Mouse (Mus musculus): Measurements from ENCODE around the gene Ptgds. TPM values are rescaled to one million over a fixed set of nuclear protein-coding genes. Genes with fewer than 3 reads are reported as not detected.

The Ptgds gene
- polyA plus RNA-seq, 1 experiment from 2014 or later, result 192 TPM

DNA sequence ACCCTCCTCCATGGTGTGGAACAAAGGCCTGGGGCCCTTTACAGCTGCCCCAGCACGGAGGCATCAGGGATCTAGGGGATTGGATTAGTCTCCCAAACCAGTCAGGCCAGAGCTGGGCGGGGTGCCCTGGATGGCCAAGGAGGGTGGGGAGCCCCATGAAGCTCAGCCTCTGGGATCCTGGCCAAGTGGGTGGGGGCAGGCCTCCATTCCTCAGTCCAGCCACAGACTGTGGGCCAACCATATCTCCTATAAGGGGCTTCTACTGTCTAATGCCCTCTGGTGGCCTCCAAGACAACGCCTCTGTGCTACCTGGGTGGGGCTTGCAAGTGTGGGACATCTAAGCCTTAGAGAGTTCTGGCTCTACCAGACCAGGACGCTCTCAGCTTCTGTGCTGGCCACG lies 10.9 kb downstream of the Ptgds start:
- Histone ChIP-seq H3K9ac (ENCODE audit: low read length) (no peak overlapping the region), H3K36me3 (ENCODE audit: control insufficient read depth, insufficient read depth) (no peaks in the 10 kb centered on the region; the same call in 1 of the 2 replicates), H3K4me3 (ENCODE audit: low read length) (no peak overlapping the region), H3K27ac (ENCODE audit: low read length) (no peak overlapping the region), H3K27me3 (ENCODE audit: control insufficient read depth, insufficient read depth, low read length) (no peaks in the 10 kb centered on the region), H3K9me3 (replicated peaks; ENCODE audit: control insufficient read depth, low read length) (no peaks in the 10 kb centered on the region), H3K4me2 (ENCODE audit: low read depth, low read length) (no peak overlapping the region), H3K4me1 (ENCODE audit: control insufficient read depth, insufficient read depth, low read length) (peaks cover 26% of the 10 kb centered on the region)
- no peak for ATAC-seq (replicated peaks; ENCODE audit: extremely low read depth, insufficient read depth, low FRiP score)
- 69% methylated on average over 5 of the region's 5 CpGs for WGBS

DNA sequence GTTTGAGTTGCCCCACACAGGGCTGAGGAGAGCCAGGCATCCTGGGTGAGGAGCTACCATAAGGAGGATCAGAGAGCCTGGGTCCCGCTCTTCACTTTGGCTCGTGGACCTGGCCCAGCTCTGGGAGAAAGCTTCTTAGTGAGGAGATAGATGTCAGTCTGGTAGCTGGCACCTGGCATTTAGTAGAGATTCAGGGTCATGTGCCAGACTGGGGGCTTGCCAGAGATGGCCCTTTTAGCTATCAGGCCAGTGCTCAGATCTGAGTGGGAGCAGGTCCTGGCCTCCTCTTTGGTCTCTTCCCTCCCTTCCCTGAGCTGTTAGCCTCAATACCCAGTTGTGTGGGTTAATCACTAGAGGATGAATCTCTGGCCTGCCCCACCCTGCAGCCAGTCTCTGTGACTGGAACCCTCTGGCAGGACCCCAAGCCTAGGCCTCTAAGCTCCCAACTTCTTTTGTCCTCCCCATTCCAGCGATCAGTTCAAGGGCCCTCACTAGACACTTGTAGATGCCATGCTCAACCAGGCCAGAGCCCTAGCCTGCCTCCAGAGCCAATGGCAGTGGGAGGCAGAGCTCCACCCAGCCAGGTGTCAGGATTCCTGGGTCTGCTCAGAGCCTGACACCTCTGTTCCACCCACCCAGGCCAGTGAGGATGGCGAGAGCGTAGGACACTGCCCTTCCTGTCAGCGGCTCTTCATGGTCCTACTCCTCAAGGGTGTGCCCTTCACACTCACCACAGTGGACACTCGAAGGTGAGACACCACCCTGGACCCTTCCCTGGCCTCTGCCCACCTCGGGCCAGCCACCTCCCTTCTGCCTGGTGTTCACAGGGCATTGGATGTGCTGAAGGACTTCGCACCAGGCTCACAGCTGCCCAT lies 12.6 kb downstream of the Ptgds start:
- 70% methylated on average over 9 of the region's 9 CpGs for WGBS
- Histone ChIP-seq H3K27ac (ENCODE audit: low read length) (no peak overlapping the region), H3K9ac (ENCODE audit: low read length) (no peak overlapping the region)

DNA sequence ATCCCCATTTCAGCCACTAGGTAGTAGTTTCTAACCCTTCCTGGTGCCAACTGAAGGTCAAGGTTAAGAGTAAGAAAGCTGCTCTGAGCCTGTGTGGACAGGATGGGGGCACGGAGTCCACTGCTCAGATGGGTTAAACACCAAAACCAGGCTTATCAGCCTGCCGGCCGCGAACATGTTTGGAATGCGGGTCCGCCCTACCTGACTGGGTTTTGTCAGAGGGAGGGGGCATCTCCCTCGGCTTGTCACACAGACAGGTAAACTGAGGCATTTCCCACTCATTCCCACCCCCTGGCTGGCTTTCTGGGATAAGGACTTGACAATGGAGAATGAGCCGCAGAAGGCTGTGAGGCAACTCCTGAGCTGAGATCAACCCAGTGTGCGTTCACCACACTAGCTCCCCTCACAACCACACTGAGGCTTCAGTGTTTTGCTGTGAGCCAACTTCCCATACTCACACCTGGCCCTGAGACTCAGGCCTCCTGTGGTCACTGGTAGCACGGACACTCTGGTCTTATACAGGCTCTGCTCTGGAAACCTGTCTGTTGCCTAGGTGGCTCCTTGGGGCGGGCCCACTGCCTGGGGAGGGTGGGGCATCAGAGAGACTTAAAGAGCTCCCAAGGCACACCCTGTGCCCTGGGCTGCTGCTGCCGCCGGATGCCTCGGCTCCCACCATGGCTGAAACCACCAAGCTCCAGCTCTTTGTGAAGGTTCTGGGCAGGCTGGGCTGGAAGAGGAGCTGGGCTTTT lies 13.5 kb downstream of the Ptgds start, which contains the start of gene Clic3:
Clic3 (plus strand) TSS at position 634 of the 749 bp plus-strand sequence.
- no peak within 1 kb of the TSS for H3K9ac ChIP-seq (ENCODE audit: low read length)

More for the DNA sequence above, 12.6 kb downstream of the Ptgds start:
- peaks cover 26% of the 10 kb centered on the region for H3K4me1 ChIP-seq (ENCODE audit: control insufficient read depth, insufficient read depth, low read length)
- no peak overlapping the region for H3K4me2 ChIP-seq (ENCODE audit: low read depth, low read length)
- H3K9me3 ChIP-seq (replicated peaks; ENCODE audit: control insufficient read depth, low read length), result no peaks in the 10 kb centered on the region
- H3K27me3 ChIP-seq (ENCODE audit: control insufficient read depth, insufficient read depth, low read length), result no peaks in the 10 kb centered on the region
- H3K36me3 ChIP-seq (ENCODE audit: control insufficient read depth, insufficient read depth), result no peaks in the 10 kb centered on the region; the same call in 1 of the 2 replicates
- no peak overlapping the region for H3K4me3 ChIP-seq (ENCODE audit: low read length)
- ATAC-seq (replicated peaks; ENCODE audit: extremely low read depth, insufficient read depth, low FRiP score), result no peak

GRCm38 (mm10) chr2:25452951-25453350 lies 16.9 kb downstream of the Ptgds start:
- no peak for ATAC-seq (replicated peaks; ENCODE audit: extremely low read depth, insufficient read depth, low FRiP score)

More for the DNA sequence above, 13.5 kb downstream of the Ptgds start, which contains the start of gene Clic3:
- WGBS, result 43% methylated on average over 14 of the region's 14 CpGs
- no peak for ATAC-seq (replicated peaks; ENCODE audit: extremely low read depth, insufficient read depth, low FRiP score)
- no peak within 1 kb of the TSS for H3K27ac ChIP-seq (ENCODE audit: low read length)
- no peaks in the 10 kb centered on the region for H3K9me3 ChIP-seq (replicated peaks; ENCODE audit: control insufficient read depth, low read length)
- no peak within 1 kb of the TSS for H3K4me2 ChIP-seq (ENCODE audit: low read depth, low read length)
- H3K27me3 ChIP-seq (ENCODE audit: control insufficient read depth, insufficient read depth, low read length), result no peaks in the 10 kb centered on the region
- peaks cover 22% of the 10 kb centered on the region for H3K4me1 ChIP-seq (ENCODE audit: control insufficient read depth, insufficient read depth, low read length)
- H3K36me3 ChIP-seq (ENCODE audit: control insufficient read depth, insufficient read depth), result no peaks in the 10 kb centered on the region; the same call in 1 of the 2 replicates
- no peak within 1 kb of the TSS for H3K4me3 ChIP-seq (ENCODE audit: low read length)

GRCm38 (mm10) chr2:25450853-25451647 lies 18.8 kb downstream of the Ptgds start:
- ATAC-seq (replicated peaks; ENCODE audit: extremely low read depth, insufficient read depth, low FRiP score), result no peak
- H3K9me3 ChIP-seq (replicated peaks; ENCODE audit: control insufficient read depth, low read length), result no peaks in the 10 kb centered on the region
- no peak overlapping the region for H3K4me3 ChIP-seq (ENCODE audit: low read length)
- H3K36me3 ChIP-seq (ENCODE audit: control insufficient read depth, insufficient read depth), result no peaks in the 10 kb centered on the region
- H3K27ac ChIP-seq (ENCODE audit: low read length), result no peak overlapping the region
- H3K27me3 ChIP-seq (ENCODE audit: control insufficient read depth, insufficient read depth, low read length), result no peaks in the 10 kb centered on the region
- H3K4me1 ChIP-seq (ENCODE audit: control insufficient read depth, insufficient read depth, low read length), result 0 out of 2 replicates have a peak, but pooled peaks cover 2% of the 10 kb centered on the region
- H3K9ac ChIP-seq (ENCODE audit: low read length), result no peak overlapping the region
- H3K4me2 ChIP-seq (ENCODE audit: low read depth, low read length), result no peak overlapping the region
- WGBS, result 78% methylated on average over 8 of the region's 8 CpGs

More at GRCm38 (mm10) chr2:25452951-25453350, 16.9 kb downstream of the Ptgds start:
- H3K4me2 ChIP-seq (ENCODE audit: low read depth, low read length), result no peak overlapping the region
- 0 out of 2 replicates have a peak, but pooled peaks cover 4% of the 10 kb centered on the region for H3K4me1 ChIP-seq (ENCODE audit: control insufficient read depth, insufficient read depth, low read length)
- H3K4me3 ChIP-seq (ENCODE audit: low read length), result no peak overlapping the region
- H3K9me3 ChIP-seq (replicated peaks; ENCODE audit: control insufficient read depth, low read length), result no peaks in the 10 kb centered on the region
- no peaks in the 10 kb centered on the region for H3K27me3 ChIP-seq (ENCODE audit: control insufficient read depth, insufficient read depth, low read length)
- H3K36me3 ChIP-seq (ENCODE audit: control insufficient read depth, insufficient read depth), result no peaks in the 10 kb centered on the region; the same call in 1 of the 2 replicates
- no peak overlapping the region for H3K9ac ChIP-seq (ENCODE audit: low read length)
- 56% methylated on average over 1 of the region's 1 CpGs for WGBS
- no peak overlapping the region for H3K27ac ChIP-seq (ENCODE audit: low read length)

- WGBS, result 85% methylated on average over 14 of the region's 14 CpGs
- no peaks in the 10 kb centered on the region for H3K4me1 ChIP-seq (ENCODE audit: control insufficient read depth, insufficient read depth, low read length)
- H3K36me3 ChIP-seq (ENCODE audit: control insufficient read depth, insufficient read depth), result peaks cover 8% of the 10 kb centered on the region; the same call in 1 of the 2 replicates
- no peaks in the 10 kb centered on the region for H3K9me3 ChIP-seq (replicated peaks; ENCODE audit: control insufficient read depth, low read length)
- H3K27ac ChIP-seq (ENCODE audit: low read length), result no peak overlapping the region
- no peak overlapping the region for H3K4me3 ChIP-seq (ENCODE audit: low read length)
- no peak overlapping the region for H3K4me2 ChIP-seq (ENCODE audit: low read depth, low read length)
- no peak for ATAC-seq (replicated peaks; ENCODE audit: extremely low read depth, insufficient read depth, low FRiP score)
- H3K9ac ChIP-seq (ENCODE audit: low read length), result no peak overlapping the region
- H3K27me3 ChIP-seq (ENCODE audit: control insufficient read depth, insufficient read depth, low read length), result no peaks in the 10 kb centered on the region
Measured at GRCm38 (mm10) chr2:25442682-25443081, 27.2 kb downstream of the Ptgds start.

DNA sequence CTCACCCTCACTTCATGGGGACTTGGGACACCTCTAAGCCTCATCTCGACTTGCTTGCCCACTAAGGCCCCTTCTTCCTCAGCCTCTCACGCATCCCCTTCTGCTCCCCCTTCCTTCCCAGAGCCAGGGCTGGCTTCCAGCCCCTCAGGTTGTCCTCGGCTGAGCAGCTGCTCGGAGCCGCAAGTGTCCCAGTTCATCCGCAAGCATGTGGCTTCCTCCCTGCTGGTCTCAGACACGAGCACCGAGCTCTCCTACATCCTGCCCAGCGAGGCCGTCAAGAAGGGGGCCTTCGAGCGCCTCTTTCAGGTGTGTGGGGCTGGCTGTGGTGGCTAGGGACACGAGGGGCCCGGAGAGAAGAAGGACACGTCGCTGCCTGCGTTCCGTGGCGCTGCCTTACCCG lies 28.8 kb downstream of the Ptgds start:
- H3K27ac ChIP-seq (ENCODE audit: low read length), result no peak overlapping the region
- H3K4me2 ChIP-seq (ENCODE audit: low read depth, low read length), result no peak overlapping the region
- no peaks in the 10 kb centered on the region for H3K9me3 ChIP-seq (replicated peaks; ENCODE audit: control insufficient read depth, low read length)
- ATAC-seq (replicated peaks; ENCODE audit: extremely low read depth, insufficient read depth, low FRiP score), result no peak
- H3K27me3 ChIP-seq (ENCODE audit: control insufficient read depth, insufficient read depth, low read length), result no peaks in the 10 kb centered on the region
- H3K4me3 ChIP-seq (ENCODE audit: low read length), result no peak overlapping the region
- H3K4me1 ChIP-seq (ENCODE audit: control insufficient read depth, insufficient read depth, low read length), result no peaks in the 10 kb centered on the region
- 81% methylated on average over 20 of the region's 20 CpGs for WGBS
- no peak overlapping the region for H3K9ac ChIP-seq (ENCODE audit: low read length)
- peaks cover 8% of the 10 kb centered on the region; the same call in 1 of the 2 replicates for H3K36me3 ChIP-seq (ENCODE audit: control insufficient read depth, insufficient read depth)

DNA sequence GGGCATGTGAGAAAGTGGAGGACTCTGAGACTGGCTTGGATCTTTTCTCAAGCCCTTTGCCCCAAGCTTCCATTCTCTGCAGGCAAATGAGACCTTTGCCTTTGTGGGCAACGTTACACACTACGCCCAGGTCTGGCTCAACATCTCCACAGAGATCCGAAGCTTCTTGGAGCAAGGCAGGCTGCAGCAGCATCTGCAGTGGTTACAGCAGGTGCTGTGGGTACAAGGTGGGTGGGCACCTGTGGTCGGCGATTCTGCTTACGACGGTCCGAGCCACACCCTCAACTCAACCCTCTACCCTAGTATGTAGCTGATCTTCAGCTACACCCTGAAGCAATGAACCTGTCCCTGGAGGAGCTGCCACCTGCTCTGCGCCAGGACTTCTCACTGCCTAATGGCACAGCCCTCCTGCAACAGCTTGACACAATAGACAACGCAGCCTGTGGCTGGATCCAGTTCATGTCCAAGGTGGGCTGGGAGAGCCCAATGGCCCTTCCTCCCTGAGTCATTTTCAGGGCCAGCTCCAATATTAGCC lies 33.5 kb downstream of the Ptgds start:
- no peak overlapping the region for H3K4me3 ChIP-seq (ENCODE audit: low read length)
- no peak overlapping the region for H3K27ac ChIP-seq (ENCODE audit: low read length)
- no peak overlapping the region for H3K9ac ChIP-seq (ENCODE audit: low read length)
- 91% methylated on average over 10 of the region's 10 CpGs for WGBS
- H3K4me2 ChIP-seq (ENCODE audit: low read depth, low read length), result no peak overlapping the region
- H3K27me3 ChIP-seq (ENCODE audit: control insufficient read depth, insufficient read depth, low read length), result no peaks in the 10 kb centered on the region
- H3K9me3 ChIP-seq (replicated peaks; ENCODE audit: control insufficient read depth, low read length), result no peaks in the 10 kb centered on the region
- ATAC-seq (replicated peaks; ENCODE audit: extremely low read depth, insufficient read depth, low FRiP score), result no peak
- no peaks in the 10 kb centered on the region for H3K4me1 ChIP-seq (ENCODE audit: control insufficient read depth, insufficient read depth, low read length)
- peaks cover 6% of the 10 kb centered on the region; the same call in 1 of the 2 replicates for H3K36me3 ChIP-seq (ENCODE audit: control insufficient read depth, insufficient read depth)

Data from heart, embryonic 16.5 days (tissue).